Mouse (Mus musculus) T-helper 2 cell (primary cell): ENCODE results near the gene Camta1.

Experiments
- in situ Hi-C: fragments of 300-600 bp; cut with MboI, MseI; formaldehyde crosslinking; loops from one replicate; pipeline ENCODE4 v1.15.1; 2025; ENCODE audit warnings: high pct_unique_total_duplicates

The Camta1 gene

GRCm38 (mm10) chr4:151396536-151396935, 465.1 kb downstream of the Camta1 start:
- in situ Hi-C loops: no loop called here

- in situ Hi-C loops: no loop called here
Observed at GRCm38 (mm10) chr4:151389345-151389744, 472.3 kb downstream of the Camta1 start.

GRCm38 (mm10) chr4:151386701-151387451, 474.8 kb downstream of the Camta1 start:
- in situ Hi-C loops: no loop called here

GRCm38 (mm10) chr4:151385985-151386700, 475.5 kb downstream of the Camta1 start:
- in situ Hi-C loops: no loop called here

- in situ Hi-C loops: no loop called here
Observed at GRCm38 (mm10) chr4:151377731-151378130, 483.9 kb downstream of the Camta1 start.

- in situ Hi-C loops: no loop called here
Observed at GRCm38 (mm10) chr4:151376234-151376633, 485.4 kb downstream of the Camta1 start.

- in situ Hi-C loops: no loop called here
Observed at GRCm38 (mm10) chr4:151372855-151373566, 488.7 kb downstream of the Camta1 start.

GRCm38 (mm10) chr4:151366941-151367545, 494.6 kb downstream of the Camta1 start:
- in situ Hi-C loops: no loop called here

- in situ Hi-C loops: no loop called here
Observed at GRCm38 (mm10) chr4:151360976-151361673, 500.6 kb downstream of the Camta1 start.

GRCm38 (mm10) chr4:151355505-151355904, 506.2 kb downstream of the Camta1 start:
- in situ Hi-C loops: no loop called here

GRCm38 (mm10) chr4:151352791-151353190, 508.9 kb downstream of the Camta1 start:
- in situ Hi-C loops: no loop called here

- in situ Hi-C loops: no loop called here
Observed at GRCm38 (mm10) chr4:151352249-151352648, 509.4 kb downstream of the Camta1 start.

GRCm38 (mm10) chr4:151351757-151352156, 509.9 kb downstream of the Camta1 start:
- in situ Hi-C loops: no loop called here

- in situ Hi-C loops: no loop called here
Observed at GRCm38 (mm10) chr4:151347620-151348019, 514.1 kb downstream of the Camta1 start.

GRCm38 (mm10) chr4:151346673-151347072, 515.0 kb downstream of the Camta1 start:
- in situ Hi-C loops: no loop called here

- in situ Hi-C loops: no loop called here
Observed at GRCm38 (mm10) chr4:151344811-151345210, 516.9 kb downstream of the Camta1 start.

- in situ Hi-C loops: no loop called here
Observed at GRCm38 (mm10) chr4:151339421-151339820, 522.3 kb downstream of the Camta1 start.

GRCm38 (mm10) chr4:151338931-151339330, 522.7 kb downstream of the Camta1 start:
- in situ Hi-C loops: no loop called here

GRCm38 (mm10) chr4:151337543-151337942, 524.1 kb downstream of the Camta1 start:
- in situ Hi-C loops: no loop called here

GRCm38 (mm10) chr4:151336413-151336812, 525.3 kb downstream of the Camta1 start:
- in situ Hi-C loops: no loop called here
